Mouse (Mus musculus): ENCODE data around the gene Naa38. TPM values are rescaled to one million over a fixed set of nuclear protein-coding genes. Genes with fewer than 3 reads are reported as not detected.

The Naa38 gene
- total RNA-seq, 2 experiments from 2014 or later = 58.8 to 67.0 TPM

DNA sequence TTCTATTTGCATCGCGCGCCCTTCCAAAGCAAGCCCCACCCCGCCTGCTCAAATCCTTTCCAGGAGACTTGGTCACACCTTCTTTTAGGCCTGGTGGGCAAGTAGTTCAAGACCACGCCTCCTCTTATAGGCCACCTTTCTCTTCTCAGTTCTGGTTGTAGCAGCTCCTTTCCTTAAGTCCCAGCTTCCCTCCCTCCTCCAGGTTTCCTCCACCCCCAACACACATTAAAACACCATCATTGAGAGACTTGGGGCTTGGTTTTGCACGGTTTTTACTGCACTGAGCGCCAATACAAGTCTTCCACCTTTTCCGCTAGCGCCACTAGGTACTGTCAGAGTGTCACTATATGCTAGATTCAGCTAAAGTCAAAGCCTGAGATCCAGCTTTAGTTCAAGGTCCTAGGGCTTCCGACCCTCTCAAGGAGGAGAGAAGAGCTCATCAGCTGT is 25.3 kb downstream of the Naa38 start:
- intact Hi-C loops (cut with DNase I) = loop anchor here (2.0 kb wide), 1 partner anchor 14 kb away; no protein-coding TSS in a partner anchor
- DNase-seq = no peak

DNA sequence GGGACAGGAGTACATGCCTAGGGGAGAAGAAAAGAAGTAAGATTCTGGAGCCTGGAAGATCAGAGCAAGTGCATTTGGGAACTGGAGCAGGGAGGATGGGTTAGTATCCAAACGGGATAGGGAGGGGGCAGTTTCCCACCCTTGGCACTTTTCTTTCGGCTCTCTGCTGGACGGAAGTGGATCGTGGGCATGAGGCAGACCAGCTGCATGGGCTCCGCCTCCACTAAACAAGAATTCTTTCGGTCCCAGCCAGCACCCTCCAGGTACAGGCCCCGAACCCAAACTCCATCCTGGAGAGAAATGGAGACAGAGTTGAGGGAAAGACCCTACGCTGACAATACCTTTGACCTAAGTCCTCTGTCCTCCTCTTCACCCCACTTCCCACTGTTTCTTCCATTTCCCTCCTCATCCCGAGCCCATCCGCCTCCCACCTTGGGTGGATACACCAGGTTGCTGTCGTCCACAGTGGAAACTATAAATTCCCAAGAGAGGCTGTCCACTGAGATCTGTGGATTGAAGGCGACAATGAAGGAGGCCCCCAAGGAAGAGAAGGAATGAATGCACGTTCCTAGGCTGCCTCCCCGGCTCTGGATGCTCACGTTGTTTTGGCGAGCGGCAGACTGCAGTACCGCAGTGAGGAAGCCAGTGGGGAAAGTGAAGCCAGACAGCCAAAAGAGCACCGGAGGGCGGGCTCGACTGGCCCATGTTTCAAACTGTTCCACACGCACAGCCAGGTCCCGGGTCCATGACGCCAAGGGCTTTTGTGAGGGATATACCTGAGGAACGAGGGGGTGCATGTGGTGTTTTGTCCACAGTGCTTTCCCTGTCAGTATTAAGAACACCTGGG is 26.1 kb downstream of the Naa38 start:
- intact Hi-C loops (cut with DNase I) = loop anchor here (2.0 kb wide), 1 partner anchor 15 kb away; no protein-coding TSS in a partner anchor

DNA sequence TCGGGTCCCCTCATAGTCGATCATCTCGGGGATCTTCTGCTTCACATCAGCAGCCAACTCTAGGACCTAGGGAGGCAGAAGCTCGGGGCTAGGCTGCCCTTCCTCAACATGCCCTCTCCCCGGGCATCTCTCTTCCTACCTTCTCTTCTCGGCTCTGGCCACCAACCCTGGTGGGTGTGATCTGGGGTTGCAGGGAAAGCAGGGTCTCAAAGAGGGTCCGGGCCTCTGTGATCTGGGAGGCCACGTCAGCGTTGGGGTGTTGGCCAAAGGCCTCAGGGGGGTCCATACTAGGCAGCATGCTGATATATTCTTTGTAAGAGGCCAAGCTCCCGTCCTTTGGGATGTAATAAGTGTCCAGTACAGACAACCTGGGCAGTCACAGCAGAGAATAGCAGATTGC is 27.6 kb downstream of the Naa38 start:
- no peak for DNase-seq
- intact Hi-C loops (cut with DNase I) = no loop called here

More for the DNA sequence above, 26.1 kb downstream of the Naa38 start:
- no peak for DNase-seq

DNA sequence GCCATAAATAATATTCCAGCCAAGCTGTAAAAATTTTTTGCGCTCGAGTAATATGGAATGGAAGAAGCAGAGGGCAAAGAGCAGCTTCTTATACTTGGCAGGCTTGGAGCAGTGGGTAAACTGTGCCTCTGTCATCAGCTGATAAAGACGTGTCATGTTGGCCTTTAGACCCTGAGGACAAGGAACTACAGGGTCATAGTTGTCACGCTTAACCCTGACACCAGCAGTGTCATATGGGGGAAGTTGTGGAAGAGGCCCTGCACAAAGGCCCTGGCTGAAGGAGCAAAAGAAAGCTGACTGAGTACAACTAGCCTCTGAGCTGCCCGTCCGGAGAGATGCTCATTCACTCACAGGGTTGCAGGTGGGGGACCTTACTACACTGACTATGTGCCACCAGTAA is 28.6 kb downstream of the Naa38 start:
- intact Hi-C loops (cut with DNase I) = no loop called here
- no peak for DNase-seq

DNA sequence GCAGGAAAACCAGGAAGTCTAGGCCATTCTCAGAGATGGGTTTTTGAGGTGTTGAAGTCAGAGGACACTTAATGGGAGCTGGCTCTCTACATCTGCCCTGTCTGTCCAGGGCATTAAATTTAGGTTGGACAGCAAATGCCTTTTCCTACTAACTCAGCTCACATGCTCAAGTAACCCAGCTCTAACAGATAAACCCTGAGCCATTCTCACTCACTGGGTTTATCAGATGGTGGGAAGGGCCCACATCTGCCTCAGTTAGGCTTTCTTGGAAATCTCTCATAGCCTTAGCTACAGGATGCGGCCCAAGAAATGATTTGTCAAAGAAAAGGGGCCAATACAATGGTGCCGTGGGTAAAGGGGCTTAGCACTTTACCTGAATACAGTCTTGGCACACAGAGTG is 31.0 kb downstream of the Naa38 start:
- DNase-seq = no peak
- intact Hi-C loops (cut with DNase I) = no loop called here

DNA sequence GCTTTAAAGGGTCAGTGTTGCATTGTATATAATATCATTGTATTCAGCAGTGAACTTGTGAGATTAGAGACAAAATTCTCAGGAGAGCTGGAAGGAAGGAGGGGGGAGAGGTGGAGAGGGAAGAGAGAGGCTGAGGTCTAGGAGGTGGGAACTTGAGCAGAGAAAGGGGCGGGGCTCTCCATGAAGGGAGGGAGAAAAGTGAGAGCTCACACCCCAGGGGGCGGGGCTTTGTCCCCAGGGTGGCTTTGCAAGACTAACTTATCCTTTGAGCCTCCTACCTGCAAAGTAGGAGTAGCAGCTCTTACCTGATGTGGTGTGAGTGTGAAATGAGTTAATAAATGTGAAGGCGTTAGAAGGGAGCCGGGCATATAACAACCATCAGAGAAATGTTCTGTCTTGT is 33.5 kb downstream of the Naa38 start:
- intact Hi-C loops (cut with DNase I) = no loop called here
- DNase-seq = peak in 1 of 2 experiments; percentile 30

DNA sequence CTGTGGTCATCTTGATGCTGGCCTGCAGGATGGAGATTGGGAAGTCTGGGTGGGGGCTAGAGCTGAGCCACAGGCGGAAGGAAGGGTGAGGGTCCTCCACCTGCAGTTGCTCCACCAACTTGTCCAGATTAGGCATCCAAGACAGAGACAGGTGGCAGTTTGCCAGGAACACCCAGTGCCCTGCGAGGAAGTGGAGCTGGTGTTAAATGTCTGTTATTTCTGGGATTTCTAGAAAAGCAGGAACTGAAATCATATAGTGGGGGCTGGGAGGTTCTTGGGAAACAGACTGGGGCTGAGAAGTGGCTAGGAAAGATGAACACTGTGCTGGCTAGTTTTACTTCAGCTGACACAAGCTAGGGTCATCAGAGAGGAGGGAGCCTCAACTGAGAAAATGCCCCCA is 34.0 kb downstream of the Naa38 start:
- DNase-seq = no peak
- intact Hi-C loops (cut with DNase I) = no loop called here

DNA sequence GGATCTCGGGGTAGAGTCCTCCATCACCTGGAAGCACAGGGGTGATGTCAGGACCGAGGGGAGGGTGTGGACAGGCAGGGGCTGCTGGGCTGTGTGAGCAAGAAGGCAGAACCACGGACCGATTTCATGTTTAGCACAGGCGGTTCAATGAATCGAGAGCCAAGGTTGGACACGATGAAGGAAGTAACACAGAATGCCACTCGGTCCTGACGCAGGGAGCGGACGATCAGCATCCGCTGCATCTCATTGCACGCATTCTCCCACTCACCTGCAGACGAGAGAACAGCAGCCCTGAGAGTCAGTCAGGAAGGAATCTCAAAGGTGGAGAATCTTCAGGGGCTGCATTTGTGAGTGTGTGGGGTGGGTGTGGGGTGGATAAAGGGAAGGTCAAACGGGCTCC is 35.3 kb downstream of the Naa38 start:
- intact Hi-C loops (cut with DNase I) = loop anchor here (5.0 kb wide), 1 partner anchor 163 kb away; no protein-coding TSS in a partner anchor
- no peak for DNase-seq

DNA sequence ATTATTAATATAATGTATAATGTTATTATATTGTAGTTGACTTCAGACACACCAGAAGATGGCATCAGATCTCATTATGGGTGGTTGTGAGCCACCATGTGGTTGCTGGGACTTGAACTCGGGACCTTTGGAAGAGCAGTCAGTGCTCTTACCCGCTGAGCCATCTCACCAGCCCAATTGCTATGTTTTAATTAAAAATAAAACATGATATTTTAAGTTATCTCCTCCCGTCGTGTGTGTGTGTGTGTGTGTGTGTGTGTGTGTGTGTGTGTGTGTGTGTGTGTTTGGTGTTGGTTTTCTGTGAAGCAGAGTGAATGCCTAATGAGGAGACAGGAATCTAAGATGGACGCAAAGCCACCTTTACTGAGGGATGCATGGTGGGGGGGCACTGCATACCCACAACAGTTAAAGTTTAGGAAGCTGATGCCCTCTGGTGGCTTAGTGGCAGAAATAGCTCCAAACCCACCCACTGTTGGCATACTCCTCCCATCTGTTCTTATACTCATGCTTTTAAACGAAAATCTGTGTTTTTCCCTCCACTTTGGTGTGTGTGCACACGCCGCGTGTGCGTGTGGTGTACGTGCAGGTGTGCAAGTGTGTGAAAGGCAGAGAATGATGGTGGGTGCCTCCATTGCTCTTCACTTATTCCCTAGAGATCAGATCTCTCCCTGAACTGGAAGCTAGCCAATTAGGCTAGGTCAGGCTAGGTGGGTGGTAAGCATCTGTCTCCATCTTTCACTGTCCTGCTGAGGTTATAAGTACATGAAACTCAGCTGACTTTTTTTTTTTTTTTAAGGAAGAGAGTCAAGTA is 36.7 kb downstream of the Naa38 start:
- intact Hi-C loops (cut with DNase I) = loop anchor here (1.0 to 5.0 kb wide), 2 partner anchors 32 to 165 kb away; no protein-coding TSS in a partner anchor
- DNase-seq = peak in 1 of 2 experiments; percentile 62

DNA sequence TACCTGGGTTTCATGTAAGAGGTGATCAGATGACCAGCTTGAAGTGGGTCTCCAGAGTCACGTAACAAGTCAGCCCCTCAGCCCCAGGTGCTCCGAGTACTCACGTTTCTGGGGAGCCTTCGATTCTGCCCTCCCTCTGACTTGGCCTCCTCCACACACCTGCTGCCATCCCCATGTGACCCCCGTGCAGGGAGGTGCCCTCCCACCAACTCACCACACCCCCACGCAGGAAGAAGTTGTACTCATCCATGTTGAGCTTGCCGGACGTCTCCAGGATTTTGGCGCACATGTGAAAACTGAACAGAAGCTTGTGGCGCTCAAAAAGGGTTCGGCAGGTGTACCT is 37.3 kb downstream of the Naa38 start:
- intact Hi-C loops (cut with DNase I) = loop anchor here (1.0 to 5.0 kb wide), 2 partner anchors 32 to 165 kb away; no protein-coding TSS in a partner anchor
- no peak for DNase-seq

DNA sequence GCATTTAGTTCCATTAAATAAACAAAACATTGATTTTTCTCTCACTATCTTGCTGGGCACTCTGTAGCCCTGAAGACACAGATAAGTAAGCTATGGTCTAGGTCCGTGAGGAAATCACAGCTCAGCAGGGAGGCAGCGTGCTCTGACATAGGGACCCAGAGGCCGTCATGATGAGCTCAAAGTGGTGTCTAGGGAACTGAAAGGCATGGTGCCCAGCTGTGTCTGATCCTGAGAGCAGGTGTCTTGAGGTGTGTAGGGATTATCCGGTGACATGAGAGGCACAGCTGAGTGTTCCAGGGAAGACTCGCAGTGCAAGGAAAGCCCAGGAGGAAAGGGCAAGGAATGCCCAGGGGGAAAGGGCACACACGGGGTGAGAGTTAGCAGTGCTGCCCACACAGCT is 37.9 kb downstream of the Naa38 start:
- no peak for DNase-seq
- intact Hi-C loops (cut with DNase I) = loop anchor here (5.0 kb wide), 1 partner anchor 166 kb away; no protein-coding TSS in a partner anchor

DNA sequence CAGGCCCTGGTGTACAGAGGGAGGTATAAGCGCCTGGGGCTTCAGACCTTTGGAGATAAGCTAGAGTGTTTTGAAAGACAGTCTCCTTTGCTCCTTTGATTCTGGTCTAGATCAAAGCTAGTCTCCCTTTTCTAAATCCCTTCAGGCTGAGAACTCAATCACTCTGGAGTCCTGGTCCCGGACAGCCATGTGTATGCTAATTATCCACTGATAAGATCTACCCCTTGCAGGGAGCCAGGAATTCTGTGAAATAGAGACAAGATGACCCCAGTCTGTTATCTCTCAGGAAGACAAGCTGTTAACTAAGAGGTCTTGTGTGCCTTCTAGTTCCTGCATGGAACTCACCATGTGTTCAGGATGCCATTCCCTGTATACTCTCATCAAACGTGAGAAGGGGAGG is 42.0 kb downstream of the Naa38 start:
- intact Hi-C loops (cut with DNase I) = loop anchor here (5.0 kb wide), 2 partner anchors 80 to 180 kb away; no protein-coding TSS in a partner anchor
- no peak for DNase-seq

DNA sequence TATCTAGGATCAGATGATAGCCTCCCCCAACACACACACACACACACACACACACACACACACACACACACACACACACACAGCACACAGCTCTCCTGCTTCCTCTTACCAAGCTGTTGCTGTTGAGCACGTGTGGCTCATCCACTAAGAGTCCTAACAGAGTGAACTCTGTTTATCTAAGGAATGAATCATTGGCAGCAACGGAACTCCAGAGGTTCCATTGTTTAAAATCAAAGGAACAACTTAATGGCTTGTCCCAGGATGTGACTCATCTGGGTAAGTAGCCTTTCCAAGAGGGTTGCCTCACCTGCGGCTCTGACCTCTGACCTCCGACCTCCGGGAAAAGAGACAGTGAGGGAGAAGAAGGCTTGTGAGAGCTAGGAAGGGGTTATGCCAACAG is 48.0 kb downstream of the Naa38 start:
- no peak for DNase-seq
- intact Hi-C loops (cut with DNase I) = loop anchor here (10.0 kb wide), 1 partner anchor 51 kb away; no protein-coding TSS in a partner anchor

Other genes starting within 250 kb of the Naa38 start
- not detected for gene Alox12b, start 238.5 kb upstream of the Naa38 start, total RNA-seq (2021)
- not detected for gene Alox8, start 197.6 kb upstream of the Naa38 start, total RNA-seq (2021)
- gene Gucy2e, start 158.5 kb upstream of the Naa38 start, total RNA-seq (2021) = not detected
- gene Cntrob, start 71.7 kb upstream of the Naa38 start, total RNA-seq (2021) = 1 to 10 TPM; 1.4 TPM
- gene Trappc1, start 71.5 kb upstream of the Naa38 start, total RNA-seq (2021) = 10 to 100 TPM; 40.1 to 41.8 TPM
- under 1 TPM in 1 of 2 experiments, not detected in 1; 0.10 TPM for gene Kcnab3, start 69.2 kb upstream of the Naa38 start, total RNA-seq (2021)
- under 1 TPM; 0.12 to 0.26 TPM for gene Rnf227, start 55.0 kb upstream of the Naa38 start, total RNA-seq (2021)
- gene Chd3, start 26.1 kb upstream of the Naa38 start, total RNA-seq (2021) = 10 to 100 TPM in 1 of 2 experiments, 1 to 10 TPM in 1; 7.6 to 11.2 TPM
- gene Cyb5d1, start 144 bp downstream of the Naa38 start, total RNA-seq (2021) = 10 to 100 TPM; 24.6 to 26.2 TPM
- gene Tmem88, start 2.7 kb downstream of the Naa38 start, total RNA-seq (2021) = 1 to 10 TPM; 6.3 to 7.9 TPM
- gene Kdm6b, start 18.2 kb downstream of the Naa38 start, total RNA-seq (2021) = 10 to 100 TPM; 23.0 to 27.2 TPM
- under 1 TPM; 0.13 to 0.27 TPM for gene Dnah2, start 153.6 kb downstream of the Naa38 start, total RNA-seq (2021)
- under 1 TPM; 0.23 to 0.62 TPM for gene Efnb3, start 164.7 kb downstream of the Naa38 start, total RNA-seq (2021)
- 1 to 10 TPM; 2.6 to 2.8 TPM for gene Wrap53, start 184.8 kb downstream of the Naa38 start, total RNA-seq (2021)
- gene Trp53, start 184.9 kb downstream of the Naa38 start, total RNA-seq (2021) = 10 to 100 TPM; 10.7 to 15.8 TPM
- gene Atp1b2, start 210.5 kb downstream of the Naa38 start, total RNA-seq (2021) = 100 to 1,000 TPM; 380 to 461 TPM
- not detected for gene Shbg, start 222.4 kb downstream of the Naa38 start, total RNA-seq (2021)
- 1 to 10 TPM; 3.0 to 3.2 TPM for gene Sat2, start 226.5 kb downstream of the Naa38 start, total RNA-seq (2021)
- gene Fxr2, start 237.5 kb downstream of the Naa38 start, total RNA-seq (2021) = 10 to 100 TPM; 77.7 to 91.9 TPM